Mouse (Mus musculus): ENCODE measurements at regions not wholly inside any gene's neighbourhood (a gene's known extent, or its start where the extent isn't known, plus 50 kb on each side); places are given as distances from the start of the nearest gene placed in this dataset.

DNA sequence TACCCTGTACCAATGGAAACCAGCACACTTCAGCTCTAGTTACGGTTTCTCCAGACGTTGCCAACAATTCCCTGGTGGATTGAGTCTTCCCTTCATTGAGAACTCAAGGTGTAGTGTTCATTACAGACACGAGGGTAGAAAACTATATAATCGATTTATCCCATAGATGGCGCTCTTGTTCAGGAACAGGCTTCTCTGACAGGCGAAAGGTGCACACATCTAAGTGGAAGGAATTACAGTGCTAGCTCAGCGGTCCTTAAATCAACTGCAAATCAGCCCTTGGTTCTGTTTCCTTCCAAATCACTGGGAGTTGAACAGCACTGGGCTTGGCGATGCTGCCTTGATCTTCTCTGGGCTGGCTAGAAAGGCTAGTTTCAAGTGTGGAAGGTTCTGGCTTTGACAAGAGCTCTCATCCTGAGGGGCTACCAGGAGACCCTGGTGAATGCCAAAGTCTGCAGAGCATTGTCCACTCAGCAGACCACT is 161.1 kb downstream of the March11 start:
- DNase-seq (ENCODE audit: low spot score in 2 of 2), result peak in 1 of 2 experiments; percentile 0

DNA sequence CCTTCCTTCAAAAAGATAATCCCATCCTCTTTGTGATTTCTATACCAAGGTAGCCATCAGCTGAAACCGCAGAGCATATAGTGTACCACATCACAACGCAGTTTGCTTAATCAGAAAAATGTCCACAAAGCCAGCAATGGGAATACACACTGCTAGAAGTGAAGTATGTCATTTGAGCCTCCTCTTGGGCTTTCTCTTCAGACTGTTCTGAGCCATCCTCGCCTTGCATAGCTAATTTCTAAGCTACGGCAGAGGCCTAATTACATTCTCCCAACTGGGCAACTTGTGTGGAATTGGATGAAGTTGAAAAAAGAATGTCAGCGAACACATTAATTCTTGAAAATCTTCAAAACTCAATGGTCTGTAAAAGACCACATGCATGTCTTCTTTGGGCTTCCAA is 178.5 kb downstream of the March11 start:
- no peak for DNase-seq (ENCODE audit: low spot score in 2 of 2)

All from urinary bladder, postnatal 36 days (tissue).